Mouse (Mus musculus) lung, embryonic 14.5 days (tissue): Measurements from ENCODE around the gene Akr1b7. TPM values are rescaled to one million over a fixed set of nuclear protein-coding genes. Genes with fewer than 3 reads are reported as not detected.

Experiments
- ATAC-seq: fragments of 200-750 bp; cut with Nextera tagmentation; 2 replicates; pipeline ENCODE4 v1.8.0; 2017; ENCODE audit warnings: mild to moderate bottlenecking, moderate TSS enrichment, moderate library complexity; ENCODE audit not compliant: insufficient read depth
- DNase-seq: peaks from one replicate; pipeline ENCODE4 v3.0.0-alpha.2; 2015
- H3K27ac ChIP-seq: fragments of 300-500 bp; sonication (generic); 2 replicates; pipeline ENCODE4 v1.5.1; 2014; ENCODE audit warnings: low read depth, mild to moderate bottlenecking, moderate library complexity
- H3K27me3 ChIP-seq: fragments of 300-500 bp; sonication (generic); 2 replicates; pipeline ENCODE4 v1.6.1; 2014; ENCODE audit warnings: low read length, control low read depth; ENCODE audit not compliant: insufficient read depth
- H3K36me3 ChIP-seq: fragments of 300-500 bp; sonication (generic); 2 replicates; pipeline ENCODE4 v1.6.1; 2014; ENCODE audit warnings: control low read depth; ENCODE audit not compliant: insufficient read depth
- H3K4me1 ChIP-seq: fragments of 300-500 bp; sonication (generic); 2 replicates; pipeline ENCODE4 v1.6.1; 2014; ENCODE audit warnings: antibody characterized with exemption, control low read depth; ENCODE audit not compliant: insufficient read depth
- H3K4me2 ChIP-seq: fragments of 300-500 bp; sonication (generic); 2 replicates; pipeline ENCODE4 v1.6.1; 2014; ENCODE audit warnings: mild to moderate bottlenecking
- H3K4me3 ChIP-seq: fragments of 300-500 bp; sonication (generic); 2 replicates; pipeline ENCODE4 v1.5.1; 2014; ENCODE audit warnings: low read depth, low read length
- H3K9ac ChIP-seq: fragments of 300-500 bp; sonication (generic); 2 replicates; pipeline ENCODE4 v1.6.1; 2014
- H3K9me3 ChIP-seq: fragments of 300-500 bp; sonication (generic); 2 replicates; pipeline ENCODE4 v1.6.1; 2016; ENCODE audit warnings: low read depth, low read length, control low read depth
- CTCF ChIP-seq: IDR thresholded peaks from 2 replicates; pipeline ENCODE4 v1.5.1; 2016; ENCODE audit warnings: antibody characterized with exemption, low read depth
- WGBS: fragments of 180-500 bp; shearing (Covaris S2); extraction: QIAGEN DNeasy Blood & Tissue Kit; methylation state at CpG from one replicate; pipeline ENCODE4 v1.1.7; 2014; 5-methylcytosine and 5-hydroxymethylcytosine counted together
- polyA plus RNA-seq: library from polyadenylated mRNA; unstranded; fragments of >200 nt; fragmentation: Nextera tagmentation; extraction: Ambion mirVana; gene quantifications from 2 replicates; pipeline ENCODE4 v1.2.1, GENCODE M21; 2014

Akr1b7 gene
- polyA plus RNA-seq, 1 experiment from 2014 or later, result not detected

DNA sequence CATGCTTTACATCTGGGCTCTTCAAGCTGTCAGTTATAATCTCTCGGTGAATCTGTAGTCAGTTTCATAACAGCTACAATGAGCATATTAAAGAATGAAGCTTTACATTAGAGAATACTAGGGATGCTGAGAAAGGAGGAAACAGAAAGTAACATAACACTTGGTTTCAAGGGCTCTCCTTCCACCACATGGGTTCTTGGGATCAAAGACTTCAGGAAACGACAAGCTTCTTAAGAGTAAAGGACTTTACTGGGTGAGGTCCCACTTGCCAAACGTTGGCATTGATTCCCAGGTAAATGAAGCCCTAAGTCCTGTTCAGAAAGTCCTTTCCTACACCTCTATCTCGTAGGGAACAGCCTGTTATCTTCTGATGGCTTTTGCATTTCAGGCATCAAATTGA, 48.5 kb downstream of the Akr1b7 start:
- H3K27ac ChIP-seq, result no peak overlapping the region
- DNase-seq, result no peak
- no peaks in the 10 kb centered on the region for H3K27me3 ChIP-seq
- no peak for ATAC-seq
- no peaks in the 10 kb centered on the region for H3K9me3 ChIP-seq
- no peak overlapping the region for H3K4me2 ChIP-seq
- 34% methylated on average over 4 of the region's 4 CpGs for WGBS
- no peaks in the 10 kb centered on the region for H3K36me3 ChIP-seq
- no peak overlapping the region for H3K4me3 ChIP-seq
- no peak overlapping the region for H3K9ac ChIP-seq
- H3K4me1 ChIP-seq, result no peaks in the 10 kb centered on the region
- no peak for TF ChIP-seq CTCF

DNA sequence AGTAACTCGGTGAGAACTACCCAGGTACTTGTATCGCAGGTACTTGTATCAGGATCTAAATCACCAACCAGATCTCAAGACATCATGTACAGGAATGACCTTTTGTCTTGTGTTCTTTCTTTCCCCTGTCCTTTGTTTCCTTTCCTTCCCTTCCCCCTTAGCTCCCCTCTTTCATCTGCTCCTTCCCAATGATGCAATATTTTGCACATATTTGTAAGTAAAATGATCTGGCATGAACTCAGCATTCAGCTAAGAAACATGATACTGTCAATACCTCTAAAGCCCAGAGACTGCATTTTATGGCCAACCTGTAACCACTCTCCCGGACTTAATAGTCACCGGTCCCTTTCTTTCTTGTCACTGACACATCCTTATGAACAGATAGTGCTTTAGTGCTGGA, 51.4 kb downstream of the Akr1b7 start:
- ATAC-seq, result no peak

GRCm38 (mm10) chr6:34471434-34472110, 59.4 kb downstream of the Akr1b7 start:
- Histone ChIP-seq H3K9ac (no peak overlapping the region), H3K36me3 (no peaks in the 10 kb centered on the region), H3K27me3 (no peaks in the 10 kb centered on the region), H3K9me3 (no peaks in the 10 kb centered on the region), H3K4me2 (no peak overlapping the region), H3K27ac (no peak overlapping the region), H3K4me3 (no peak overlapping the region), H3K4me1 (0 out of 2 replicates have a peak, but pooled peaks cover under 1% of the 10 kb centered on the region)
- ATAC-seq (no peak), DNase-seq (no peak)
- 63% methylated on average over 12 of the region's 12 CpGs for WGBS
- no peak for TF ChIP-seq CTCF

More for the DNA sequence above, 51.4 kb downstream of the Akr1b7 start:
- no peak for TF ChIP-seq CTCF
- Histone ChIP-seq H3K27ac (no peak overlapping the region), H3K9ac (no peak overlapping the region), H3K27me3 (no peaks in the 10 kb centered on the region), H3K9me3 (no peaks in the 10 kb centered on the region), H3K4me3 (no peak overlapping the region), H3K4me2 (no peak overlapping the region), H3K4me1 (no peaks in the 10 kb centered on the region), H3K36me3 (no peaks in the 10 kb centered on the region)
- DNase-seq, result no peak
- WGBS, result 80% methylated on average over 4 of the region's 4 CpGs

Other genes starting within 250 kb of the Akr1b7 start
- 71.2 and 74.2 TPM in 2 replicates for gene Slc35b4, start 235.2 kb upstream of the Akr1b7 start, polyA plus RNA-seq
- 165 and 170 TPM in 2 replicates for gene Akr1b3, start 94.9 kb upstream of the Akr1b7 start, polyA plus RNA-seq
- gene Akr1b8, start 58.2 kb upstream of the Akr1b7 start, polyA plus RNA-seq, result 12.4 and 14.0 TPM in 2 replicates
- 22.3 and 26.8 TPM in 2 replicates for gene Akr1b10, start 28.1 kb upstream of the Akr1b7 start, polyA plus RNA-seq
- gene Bpgm, start 63.9 kb downstream of the Akr1b7 start, polyA plus RNA-seq, result 51.3 and 52.6 TPM in 2 replicates
- 283 and 297 TPM in 2 replicates for gene Cald1, start 186.2 kb downstream of the Akr1b7 start, polyA plus RNA-seq